Mouse (Mus musculus): ENCODE data around the gene Dcst2. TPM values are rescaled to one million over a fixed set of nuclear protein-coding genes. Genes with fewer than 3 reads are reported as not detected.
A peak's percentile ranks its signal among the peaks of the same experiment; 100 is the strongest.

The Dcst2 gene
- polyA plus RNA-seq, 1 experiment from 2014 or later = 0.32 TPM

GRCm38 (mm10) chr3:89343279-89343678, 18.5 kb upstream of the Dcst2 start:
- peaks cover 4% of the 10 kb centered on the region for H3K4me1 ChIP-seq (ENCODE audit: control insufficient read depth, insufficient read depth, low read length)
- WGBS = 86% methylated on average over 7 of the region's 7 CpGs
- H3K27ac ChIP-seq (replicated peaks; ENCODE audit: low read depth, low read length) = no peak overlapping the region
- H3K9me3 ChIP-seq (replicated peaks; ENCODE audit: control insufficient read depth, low read length) = no peaks in the 10 kb centered on the region
- H3K27me3 ChIP-seq (ENCODE audit: control insufficient read depth, insufficient read depth, low read length) = no peaks in the 10 kb centered on the region
- no peak for DNase-seq (ENCODE audit: low spot score)
- no peak overlapping the region for H3K4me2 ChIP-seq (ENCODE audit: low read depth, low read length)
- no peak overlapping the region for H3K4me3 ChIP-seq (ENCODE audit: low read depth, low read length)
- no peak for ATAC-seq (replicated peaks; ENCODE audit: insufficient number of reproducible peaks, low FRiP score, low TSS enrichment, low read depth)
- H3K9ac ChIP-seq (replicated peaks; ENCODE audit: low read length) = no peak overlapping the region
- H3K36me3 ChIP-seq (replicated peaks; ENCODE audit: control insufficient read depth, insufficient read depth, low read depth, low read length) = no peaks in the 10 kb centered on the region; the same call in 1 of the 2 replicates

GRCm38 (mm10) chr3:89346815-89347540, 14.8 kb upstream of the Dcst2 start:
- Histone ChIP-seq H3K27me3 (ENCODE audit: control insufficient read depth, insufficient read depth, low read length) (no peaks in the 10 kb centered on the region), H3K9ac (replicated peaks; ENCODE audit: low read length) (no peak overlapping the region), H3K4me1 (ENCODE audit: control insufficient read depth, insufficient read depth, low read length) (peaks cover 3% of the 10 kb centered on the region), H3K9me3 (replicated peaks; ENCODE audit: control insufficient read depth, low read length) (no peaks in the 10 kb centered on the region), H3K4me3 (ENCODE audit: low read depth, low read length) (no peak overlapping the region), H3K36me3 (replicated peaks; ENCODE audit: control insufficient read depth, insufficient read depth, low read depth, low read length) (no peaks in the 10 kb centered on the region; the same call in 1 of the 2 replicates), H3K27ac (replicated peaks; ENCODE audit: low read depth, low read length) (no peak overlapping the region), H3K4me2 (ENCODE audit: low read depth, low read length) (no peak overlapping the region)
- ATAC-seq (replicated peaks; ENCODE audit: insufficient number of reproducible peaks, low FRiP score, low TSS enrichment, low read depth) (no peak), DNase-seq (ENCODE audit: low spot score) (no peak)
- WGBS = 78% methylated on average over 10 of the region's 10 CpGs

- no peak overlapping the region for H3K27ac ChIP-seq (replicated peaks; ENCODE audit: low read depth, low read length)
- ATAC-seq (replicated peaks; ENCODE audit: insufficient number of reproducible peaks, low FRiP score, low TSS enrichment, low read depth) (no peak), DNase-seq (ENCODE audit: low spot score) (no peak)
- no peaks in the 10 kb centered on the region for H3K9me3 ChIP-seq (replicated peaks; ENCODE audit: control insufficient read depth, low read length)
- H3K9ac ChIP-seq (replicated peaks; ENCODE audit: low read length) = no peak overlapping the region
- no peaks in the 10 kb centered on the region; the same call in 1 of the 2 replicates for H3K36me3 ChIP-seq (replicated peaks; ENCODE audit: control insufficient read depth, insufficient read depth, low read depth, low read length)
- no peak overlapping the region for H3K4me3 ChIP-seq (ENCODE audit: low read depth, low read length)
- 72% methylated on average over 1 of the region's 1 CpGs for whole genome bisulfite sequencing
- H3K27me3 ChIP-seq (ENCODE audit: control insufficient read depth, insufficient read depth, low read length) = peaks cover 2% of the 10 kb centered on the region; the same call in 1 of the 2 replicates
- H3K4me2 ChIP-seq (ENCODE audit: low read depth, low read length) = no peak overlapping the region
- H3K4me1 ChIP-seq (ENCODE audit: control insufficient read depth, insufficient read depth, low read length) = peaks cover 3% of the 10 kb centered on the region
Measured at GRCm38 (mm10) chr3:89347916-89348315, 13.9 kb upstream of the Dcst2 start.

DNA sequence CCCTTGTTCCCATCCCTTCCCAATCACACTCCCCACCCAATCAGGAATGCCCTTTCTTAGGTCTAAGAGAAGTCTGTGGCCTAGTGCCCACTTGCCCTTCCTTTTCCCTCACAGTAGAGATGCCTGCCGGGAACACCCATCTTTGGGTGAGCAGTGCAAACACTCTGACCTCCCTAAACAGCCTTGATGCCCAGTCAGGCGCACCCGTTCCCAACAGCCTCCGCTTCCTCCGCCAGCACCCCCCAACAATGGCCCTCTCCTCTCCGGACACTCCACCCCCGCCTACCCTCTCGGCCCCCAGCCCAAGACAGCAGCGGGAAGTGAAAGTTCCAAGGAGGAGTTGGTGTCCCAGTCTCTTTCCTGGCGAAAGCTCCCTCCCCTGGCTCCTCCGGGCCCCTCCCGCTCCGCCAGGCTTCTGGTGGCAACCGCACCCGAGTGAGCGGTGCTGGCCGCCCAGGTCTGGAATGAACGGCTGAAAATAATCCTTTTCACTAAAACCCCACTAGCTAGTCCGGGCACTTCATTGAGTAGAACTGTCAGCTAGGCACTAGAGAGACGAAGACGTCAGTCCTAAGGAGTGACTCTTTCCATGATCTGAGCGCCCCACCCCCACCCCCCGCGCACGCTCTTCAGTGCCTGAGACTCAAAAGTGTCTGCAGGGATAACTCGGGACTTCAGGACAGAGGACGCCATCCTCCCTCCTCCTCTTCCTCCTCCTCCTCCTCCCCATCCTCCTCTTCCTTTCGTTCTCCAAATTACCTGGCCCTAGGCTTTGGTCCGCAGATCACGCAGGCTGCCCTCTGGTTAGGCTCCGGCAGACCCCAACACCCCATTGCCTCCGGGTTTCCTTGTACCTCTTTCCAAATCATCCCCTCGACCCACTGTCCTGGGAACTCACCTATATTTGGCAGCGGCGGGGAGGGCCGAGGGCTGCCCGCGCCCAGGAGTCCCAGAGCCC, 12.6 kb upstream of the Dcst2 start:
- no peak overlapping the region for H3K27ac ChIP-seq (replicated peaks; ENCODE audit: low read depth, low read length)
- ATAC-seq (replicated peaks; ENCODE audit: insufficient number of reproducible peaks, low FRiP score, low TSS enrichment, low read depth) = no peak
- H3K9ac ChIP-seq (replicated peaks; ENCODE audit: low read length) = peak overlapping the region; percentile 47
- H3K4me3 ChIP-seq (ENCODE audit: low read depth, low read length) = peak overlapping the region; percentile 44
- peaks cover 3% of the 10 kb centered on the region for H3K4me1 ChIP-seq (ENCODE audit: control insufficient read depth, insufficient read depth, low read length)
- peaks cover 2% of the 10 kb centered on the region; the same call in 1 of the 2 replicates for H3K27me3 ChIP-seq (ENCODE audit: control insufficient read depth, insufficient read depth, low read length)
- peak overlapping the region; percentile 69 for H3K4me2 ChIP-seq (ENCODE audit: low read depth, low read length)
- DNase-seq (ENCODE audit: low spot score) = peak; percentile 42
- 2% methylated on average over 38 of the region's 38 CpGs for WGBS
- no peaks in the 10 kb centered on the region; the same call in 1 of the 2 replicates for H3K36me3 ChIP-seq (replicated peaks; ENCODE audit: control insufficient read depth, insufficient read depth, low read depth, low read length)
- no peaks in the 10 kb centered on the region for H3K9me3 ChIP-seq (replicated peaks; ENCODE audit: control insufficient read depth, low read length)

DNA sequence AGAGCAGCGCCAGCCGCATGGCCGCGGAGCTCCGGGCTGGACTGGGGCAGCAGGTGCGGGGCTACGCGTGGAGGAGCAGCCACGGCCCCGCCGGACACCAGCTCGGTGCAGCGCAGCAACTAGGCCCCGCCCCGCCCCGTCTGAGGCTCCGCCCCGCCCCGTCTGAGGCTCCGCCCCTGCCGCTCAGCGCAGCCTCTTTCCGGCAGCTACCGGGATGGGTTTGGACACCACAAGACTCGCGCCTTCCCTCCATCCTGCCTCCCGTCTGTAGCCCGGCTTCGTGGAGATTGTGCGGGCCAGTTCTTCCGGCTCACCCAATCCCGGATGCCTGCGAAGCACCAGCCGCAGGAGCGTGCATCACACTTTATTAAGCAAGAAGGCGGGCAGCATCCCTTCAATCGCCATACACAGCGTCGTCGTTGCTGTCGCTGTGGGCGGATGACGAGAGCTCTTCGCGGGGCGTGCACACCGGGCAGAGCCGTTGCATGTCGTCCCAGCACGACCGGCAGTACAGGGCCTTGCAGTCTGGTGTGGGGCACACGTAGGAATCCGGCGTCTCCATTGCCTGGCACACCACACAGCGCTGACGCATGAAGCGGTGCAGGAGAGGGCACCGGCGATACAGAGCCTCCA, 11.8 kb upstream of the Dcst2 start, which contains the start of gene Adam15:
Gene Adam15 (minus strand): TSS at position 128 of the 633 bp plus-strand sequence.
- H3K4me1 ChIP-seq (ENCODE audit: control insufficient read depth, insufficient read depth, low read length) = peaks cover 3% of the 10 kb centered on the region
- peak within 1 kb of the TSS; percentile 47 for H3K9ac ChIP-seq (replicated peaks; ENCODE audit: low read length)
- peak within 1 kb of the TSS; percentile 44 for H3K4me3 ChIP-seq (ENCODE audit: low read depth, low read length)
- ATAC-seq (replicated peaks; ENCODE audit: insufficient number of reproducible peaks, low FRiP score, low TSS enrichment, low read depth) (peak; percentile 87), DNase-seq (ENCODE audit: low spot score) (peak; percentile 89)
- WGBS = 1% methylated on average over 45 of the region's 59 CpGs
- no peak within 1 kb of the TSS for H3K27ac ChIP-seq (replicated peaks; ENCODE audit: low read depth, low read length)
- H3K27me3 ChIP-seq (ENCODE audit: control insufficient read depth, insufficient read depth, low read length) = peaks cover 2% of the 10 kb centered on the region; the same call in 1 of the 2 replicates
- H3K36me3 ChIP-seq (replicated peaks; ENCODE audit: control insufficient read depth, insufficient read depth, low read depth, low read length) = no peaks in the 10 kb centered on the region; the same call in 1 of the 2 replicates
- peak within 1 kb of the TSS; percentile 69 for H3K4me2 ChIP-seq (ENCODE audit: low read depth, low read length)
- H3K9me3 ChIP-seq (replicated peaks; ENCODE audit: control insufficient read depth, low read length) = no peaks in the 10 kb centered on the region

DNA sequence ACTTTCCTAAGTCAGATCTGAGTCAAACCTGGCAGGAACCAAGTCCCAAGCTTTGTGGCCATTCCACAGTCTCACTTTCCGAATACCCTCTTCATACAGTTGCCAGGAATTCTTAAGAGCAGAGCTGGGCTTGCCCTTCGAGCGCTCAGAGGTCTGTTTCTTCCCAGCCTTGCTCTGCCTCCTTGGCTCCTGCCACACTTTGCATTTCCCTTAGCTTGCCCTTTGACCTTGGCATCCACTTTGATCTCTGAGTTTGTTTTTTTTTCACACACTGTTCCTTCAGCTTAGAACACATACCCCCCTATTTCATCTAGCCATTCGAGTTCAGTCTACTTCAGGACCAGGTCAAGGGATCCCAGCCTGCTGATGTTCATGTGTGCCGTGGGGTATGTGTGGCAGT, 10.5 kb upstream of the Dcst2 start:
- no peak for ATAC-seq (replicated peaks; ENCODE audit: insufficient number of reproducible peaks, low FRiP score, low TSS enrichment, low read depth)
- Histone ChIP-seq H3K4me2 (ENCODE audit: low read depth, low read length) (no peak overlapping the region), H3K4me1 (ENCODE audit: control insufficient read depth, insufficient read depth, low read length) (peaks cover 3% of the 10 kb centered on the region), H3K27me3 (ENCODE audit: control insufficient read depth, insufficient read depth, low read length) (peaks cover 2% of the 10 kb centered on the region; the same call in 1 of the 2 replicates), H3K9me3 (replicated peaks; ENCODE audit: control insufficient read depth, low read length) (no peaks in the 10 kb centered on the region), H3K4me3 (ENCODE audit: low read depth, low read length) (no peak overlapping the region), H3K27ac (replicated peaks; ENCODE audit: low read depth, low read length) (no peak overlapping the region), H3K9ac (replicated peaks; ENCODE audit: low read length) (no peak overlapping the region), H3K36me3 (replicated peaks; ENCODE audit: control insufficient read depth, insufficient read depth, low read depth, low read length) (no peaks in the 10 kb centered on the region)
- 40% methylated on average over 5 of the region's 5 CpGs for WGBS
- no peak for DNase-seq (ENCODE audit: low spot score)

DNA sequence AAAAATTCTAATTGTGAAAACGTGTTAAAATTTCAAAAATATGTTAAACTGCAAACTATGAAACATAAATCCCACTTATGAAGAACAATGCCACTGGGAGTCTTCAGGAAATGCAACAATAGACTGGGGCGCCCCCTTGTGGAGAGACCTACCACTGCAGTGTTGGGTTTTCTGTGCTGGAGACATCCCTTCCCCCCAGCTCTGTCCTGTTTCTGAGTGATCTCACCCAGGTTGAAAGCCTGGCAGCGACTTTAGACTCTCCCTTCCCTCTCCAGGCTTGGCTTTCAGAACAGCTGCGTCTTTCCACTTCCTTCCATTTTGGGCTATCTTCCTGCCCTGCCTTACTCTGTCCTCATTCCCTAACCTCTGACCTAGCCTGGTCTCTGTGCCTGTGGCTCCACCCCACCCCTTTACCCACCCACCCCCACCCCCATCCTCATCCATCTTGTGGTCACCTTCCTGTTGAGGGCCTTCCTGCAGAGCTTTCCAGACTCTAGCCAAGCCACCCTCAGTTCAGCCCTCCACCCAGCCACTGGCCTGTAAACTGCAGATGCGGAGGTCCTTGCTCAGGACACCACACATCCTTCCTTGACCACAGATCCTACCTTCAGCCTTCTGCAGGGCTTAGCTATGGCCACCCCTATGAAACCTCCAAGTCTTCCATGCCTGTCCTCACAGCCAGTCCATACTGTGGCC, 6.8 kb upstream of the Dcst2 start:
- WGBS = 16% methylated on average over 5 of the region's 5 CpGs

More for the DNA sequence above, 6.8 kb upstream of the Dcst2 start:
- Histone ChIP-seq H3K27ac (replicated peaks; ENCODE audit: low read depth, low read length) (no peak overlapping the region), H3K4me1 (ENCODE audit: control insufficient read depth, insufficient read depth, low read length) (no peaks in the 10 kb centered on the region), H3K9me3 (replicated peaks; ENCODE audit: control insufficient read depth, low read length) (no peaks in the 10 kb centered on the region), H3K4me2 (ENCODE audit: low read depth, low read length) (no peak overlapping the region), H3K9ac (replicated peaks; ENCODE audit: low read length) (no peak overlapping the region), H3K27me3 (ENCODE audit: control insufficient read depth, insufficient read depth, low read length) (peaks cover 2% of the 10 kb centered on the region; the same call in 1 of the 2 replicates), H3K36me3 (replicated peaks; ENCODE audit: control insufficient read depth, insufficient read depth, low read depth, low read length) (no peaks in the 10 kb centered on the region), H3K4me3 (ENCODE audit: low read depth, low read length) (no peak overlapping the region)
- 0 out of 2 replicates have a peak, but pooled peaks have one; percentile 14 for ATAC-seq (replicated peaks; ENCODE audit: insufficient number of reproducible peaks, low FRiP score, low TSS enrichment, low read depth)
- peak; percentile 87 for DNase-seq (ENCODE audit: low spot score)

Measured in embryonic facial prominence, embryonic 11.5 days (tissue).